Mouse (Mus musculus) hindbrain, embryonic 11.5 days (tissue): ENCODE data around the gene Wfs1. TPM values are rescaled to one million over a fixed set of nuclear protein-coding genes. Genes with fewer than 3 reads are reported as not detected.

Experiments used
- ATAC-seq: fragments of 200-750 bp; cut with Nextera tagmentation; 2 replicates; pipeline ENCODE4 v1.8.0; 2017; ENCODE audit warnings: mild to moderate bottlenecking, moderate TSS enrichment, moderate library complexity; ENCODE audit not compliant: low FRiP score
- DNase-seq: peaks from one replicate; pipeline ENCODE4 v3.0.0-alpha.2; 2015; ENCODE audit warnings: low spot score
- H3K27ac ChIP-seq: fragments of 300-500 bp; sonication (generic); 2 replicates; pipeline ENCODE4 v1.5.1; 2014; ENCODE audit warnings: mild to moderate bottlenecking, low read depth, low read length
- H3K27me3 ChIP-seq: fragments of 300-500 bp; sonication (generic); 2 replicates; pipeline ENCODE4 v1.6.1; 2014; ENCODE audit warnings: mild to moderate bottlenecking, low read length, moderate library complexity, mixed read lengths; ENCODE audit not compliant: control insufficient read depth, insufficient read depth
- H3K36me3 ChIP-seq: fragments of 300-500 bp; sonication (generic); 2 replicates; pipeline ENCODE4 v1.6.1; 2014; ENCODE audit warnings: mild to moderate bottlenecking, low read length, moderate library complexity, mixed read lengths; ENCODE audit not compliant: control insufficient read depth, insufficient read depth
- H3K4me1 ChIP-seq: fragments of 300-500 bp; sonication (generic); replicated peaks from 2 replicates; pipeline ENCODE4 v1.6.1; 2014; ENCODE audit warnings: low read length, mixed read lengths; ENCODE audit not compliant: control insufficient read depth, insufficient read depth
- H3K4me2 ChIP-seq: fragments of 300-500 bp; sonication (generic); replicated peaks from 2 replicates; pipeline ENCODE4 v1.6.1; 2014; ENCODE audit warnings: mild to moderate bottlenecking, low read depth, low read length
- H3K4me3 ChIP-seq: fragments of 300-500 bp; sonication (generic); 2 replicates; pipeline ENCODE4 v1.5.1; 2014; ENCODE audit warnings: low read depth, low read length
- H3K9ac ChIP-seq: fragments of 300-500 bp; sonication (generic); 2 replicates; pipeline ENCODE4 v1.6.1; 2014; ENCODE audit warnings: low read depth, low read length
- H3K9me3 ChIP-seq: fragments of 300-500 bp; sonication (generic); 2 replicates; pipeline ENCODE4 v1.6.1; 2016; ENCODE audit warnings: low read length; ENCODE audit not compliant: control insufficient read depth
- WGBS: fragments of 180-500 bp; shearing (Covaris S2); extraction: QIAGEN DNeasy Blood & Tissue Kit; methylation state at CpG from one replicate; pipeline ENCODE4 v1.1.7; 2014; 5-methylcytosine and 5-hydroxymethylcytosine counted together
- polyA plus RNA-seq: library from polyadenylated mRNA; unstranded; fragments of >200 nt; fragmentation: Nextera tagmentation; extraction: Ambion mirVana; gene quantifications from 2 replicates; pipeline ENCODE4 v1.2.1, GENCODE M21; 2014

Wfs1 gene
- polyA plus RNA-seq, 1 experiment from 2014 or later = 6.0 TPM

- no peak overlapping the region for H3K9ac ChIP-seq
- H3K27me3 ChIP-seq = no peaks in the 10 kb centered on the region
- H3K9me3 ChIP-seq = no peaks in the 10 kb centered on the region
- H3K36me3 ChIP-seq = no peaks in the 10 kb centered on the region
- peaks cover 5% of the 10 kb centered on the region; the same call in 1 of the 2 replicates for H3K4me1 ChIP-seq
- H3K4me2 ChIP-seq = no peak overlapping the region
- 79% methylated on average over 3 of the region's 3 CpGs for WGBS
- no peak overlapping the region for H3K27ac ChIP-seq
- ATAC-seq (no peak), DNase-seq (no peak)
- no peak overlapping the region for H3K4me3 ChIP-seq
Observed at GRCm38 (mm10) chr5:36990631-36991350, 1.8 kb upstream of the Wfs1 start.

- H3K27ac ChIP-seq = no peak overlapping the region
- ATAC-seq (no peak), DNase-seq (no peak)
- H3K4me1 ChIP-seq = peaks cover 5% of the 10 kb centered on the region; the same call in 1 of the 2 replicates
- no peak overlapping the region for H3K9ac ChIP-seq
- no peaks in the 10 kb centered on the region for H3K9me3 ChIP-seq
- H3K27me3 ChIP-seq = no peaks in the 10 kb centered on the region
- H3K4me2 ChIP-seq = no peak overlapping the region
- no peaks in the 10 kb centered on the region for H3K36me3 ChIP-seq
- 58% methylated on average over 3 of the region's 3 CpGs for WGBS
- no peak overlapping the region for H3K4me3 ChIP-seq
Observed at GRCm38 (mm10) chr5:36990196-36990595, 1.2 kb upstream of the Wfs1 start.

DNA sequence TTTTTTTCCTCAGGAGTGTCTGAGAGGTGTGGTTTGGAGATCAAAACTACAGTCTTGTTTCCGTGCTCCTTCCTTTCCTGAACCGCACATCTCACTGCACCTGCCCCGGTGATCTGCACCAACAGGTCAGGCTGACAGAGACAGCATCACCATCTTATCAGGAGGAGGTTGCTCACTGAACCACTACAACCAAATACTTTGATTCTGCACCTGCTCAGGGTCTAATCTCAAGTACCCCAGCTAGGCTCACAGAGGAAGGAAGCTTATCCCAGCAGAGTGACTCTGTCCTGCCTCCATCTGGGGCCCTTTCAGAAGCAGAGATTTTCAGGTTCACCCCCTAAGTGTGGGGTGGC is 596 bp upstream of the Wfs1 start:
- Histone ChIP-seq H3K9me3 (no peaks in the 10 kb centered on the region), H3K4me2 (peak overlapping the region; percentile 97), H3K4me3 (peak overlapping the region; percentile 67; the same call in 1 of the 2 replicates), H3K27me3 (no peaks in the 10 kb centered on the region), H3K9ac (no peak overlapping the region), H3K27ac (no peak overlapping the region), H3K36me3 (no peaks in the 10 kb centered on the region), H3K4me1 (peaks cover 5% of the 10 kb centered on the region; the same call in 1 of the 2 replicates)
- WGBS = 8% methylated on average over 3 of the region's 3 CpGs
- DNase-seq = no peak
- no peak for ATAC-seq

- no peak overlapping the region for H3K27ac ChIP-seq
- peak; percentile 59 for ATAC-seq
Observed at GRCm38 (mm10) chr5:36988124-36988780, 753 bp downstream of the Wfs1 start.

DNA sequence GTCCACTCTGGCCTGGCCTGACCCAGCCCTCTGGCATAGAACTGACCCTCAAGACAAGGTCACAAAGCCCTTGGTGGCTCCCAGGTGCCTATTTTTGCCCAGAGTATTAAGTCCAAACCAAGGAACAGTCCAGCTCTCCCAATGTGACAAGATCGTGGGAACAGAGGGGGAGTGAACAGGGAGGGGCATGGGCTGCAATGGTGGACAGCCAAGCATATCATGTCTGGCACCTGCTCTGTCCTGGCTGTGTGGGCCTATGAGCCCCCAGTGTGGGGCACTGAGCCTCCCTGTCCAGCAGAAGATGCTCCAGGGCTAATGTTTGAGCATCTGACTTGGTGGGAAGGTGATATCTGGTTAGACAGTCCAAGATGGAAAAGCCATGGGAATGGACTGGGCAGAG is 2.4 kb downstream of the Wfs1 start:
- no peak overlapping the region for H3K4me3 ChIP-seq
- H3K27ac ChIP-seq = no peak overlapping the region
- H3K9me3 ChIP-seq = no peaks in the 10 kb centered on the region
- H3K9ac ChIP-seq = no peak overlapping the region
- no peak for ATAC-seq
- 87% methylated on average over 1 of the region's 1 CpGs for WGBS
- H3K4me1 ChIP-seq = peaks cover 5% of the 10 kb centered on the region; the same call in 1 of the 2 replicates
- no peak for DNase-seq
- no peaks in the 10 kb centered on the region for H3K27me3 ChIP-seq
- H3K36me3 ChIP-seq = no peaks in the 10 kb centered on the region
- no peak overlapping the region for H3K4me2 ChIP-seq

More at GRCm38 (mm10) chr5:36988124-36988780, 753 bp downstream of the Wfs1 start:
- Histone ChIP-seq H3K9ac (peak overlapping the region; percentile 64), H3K4me3 (peak overlapping the region; percentile 67), H3K4me1 (peaks cover 5% of the 10 kb centered on the region; the same call in 1 of the 2 replicates), H3K27me3 (no peaks in the 10 kb centered on the region), H3K36me3 (no peaks in the 10 kb centered on the region), H3K9me3 (no peaks in the 10 kb centered on the region), H3K4me2 (peak overlapping the region; percentile 97)
- no peak for DNase-seq
- WGBS = 13% methylated on average over 24 of the region's 24 CpGs

DNA sequence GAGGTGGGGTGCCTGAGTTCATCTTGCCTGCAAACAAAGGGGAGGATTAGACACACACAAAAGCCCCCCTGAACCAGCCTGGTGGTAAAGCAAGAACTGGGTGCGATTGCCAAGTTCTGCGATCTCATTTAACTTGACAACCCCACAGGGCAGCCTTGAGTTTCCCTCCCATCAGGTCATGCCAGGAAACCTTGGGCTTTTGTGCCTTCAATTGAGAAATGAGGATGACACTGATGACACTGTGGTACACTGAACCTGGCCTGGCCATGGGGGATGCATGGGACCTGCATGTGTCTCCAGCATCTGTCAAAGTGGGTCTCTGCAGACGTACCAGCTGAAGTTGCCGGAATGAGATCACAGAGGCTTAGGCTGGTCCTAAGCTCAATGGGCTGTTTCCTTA is 6.7 kb downstream of the Wfs1 start:
- no peaks in the 10 kb centered on the region for H3K36me3 ChIP-seq
- ATAC-seq = no peak
- 87% methylated on average over 4 of the region's 4 CpGs for WGBS

DNA sequence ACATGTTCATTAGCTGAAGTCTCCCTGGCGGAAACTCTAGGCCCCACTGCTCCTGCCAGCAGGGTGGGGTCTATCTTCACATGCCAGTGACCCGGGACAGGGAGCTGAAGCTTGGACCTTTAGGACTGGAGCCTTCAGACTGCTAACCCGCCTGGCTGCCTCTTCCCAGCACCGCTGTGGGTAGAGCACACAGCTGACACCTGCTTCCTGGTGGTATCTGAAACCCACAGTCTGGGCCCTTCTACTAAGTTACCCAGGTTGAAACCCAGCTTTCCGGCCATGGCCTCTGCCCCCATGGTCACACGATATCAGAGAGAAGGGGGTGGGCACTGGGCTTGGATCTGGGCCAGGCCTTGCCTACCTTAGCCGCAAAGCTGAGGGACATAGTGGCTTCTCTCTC is 9.4 kb downstream of the Wfs1 start:
- WGBS = 89% methylated on average over 7 of the region's 7 CpGs
- Histone ChIP-seq H3K4me1 (no peaks in the 10 kb centered on the region), H3K4me3 (no peak overlapping the region), H3K9ac (no peak overlapping the region), H3K27ac (no peak overlapping the region), H3K4me2 (no peak overlapping the region), H3K27me3 (no peaks in the 10 kb centered on the region), H3K36me3 (no peaks in the 10 kb centered on the region), H3K9me3 (no peaks in the 10 kb centered on the region)
- DNase-seq (no peak), ATAC-seq (no peak)

More for the DNA sequence above, 6.7 kb downstream of the Wfs1 start:
- Histone ChIP-seq H3K4me3 (no peak overlapping the region), H3K9me3 (no peaks in the 10 kb centered on the region), H3K9ac (no peak overlapping the region), H3K4me1 (no peaks in the 10 kb centered on the region), H3K4me2 (no peak overlapping the region), H3K27ac (no peak overlapping the region), H3K27me3 (no peaks in the 10 kb centered on the region)
- DNase-seq = no peak

GRCm38 (mm10) chr5:36979001-36979400 is 10.0 kb downstream of the Wfs1 start:
- no peaks in the 10 kb centered on the region for H3K27me3 ChIP-seq
- H3K4me1 ChIP-seq = no peaks in the 10 kb centered on the region
- H3K4me3 ChIP-seq = no peak overlapping the region
- H3K36me3 ChIP-seq = no peaks in the 10 kb centered on the region
- no peaks in the 10 kb centered on the region for H3K9me3 ChIP-seq
- H3K4me2 ChIP-seq = no peak overlapping the region
- DNase-seq (no peak), ATAC-seq (no peak)
- WGBS = 76% methylated on average over 8 of the region's 8 CpGs
- no peak overlapping the region for H3K27ac ChIP-seq
- H3K9ac ChIP-seq = no peak overlapping the region

GRCm38 (mm10) chr5:36977809-36978208 is 11.2 kb downstream of the Wfs1 start:
- no peak overlapping the region for H3K4me2 ChIP-seq

More at GRCm38 (mm10) chr5:36977809-36978208, 11.2 kb downstream of the Wfs1 start:
- no peak overlapping the region for H3K9ac ChIP-seq
- ATAC-seq (no peak), DNase-seq (no peak)
- no peaks in the 10 kb centered on the region for H3K27me3 ChIP-seq
- no peak overlapping the region for H3K4me3 ChIP-seq
- H3K36me3 ChIP-seq = no peaks in the 10 kb centered on the region
- no peaks in the 10 kb centered on the region for H3K4me1 ChIP-seq
- H3K27ac ChIP-seq = no peak overlapping the region
- 64% methylated on average over 9 of the region's 9 CpGs for WGBS
- no peaks in the 10 kb centered on the region for H3K9me3 ChIP-seq
